Mouse (Mus musculus) testis, adult 2 months (tissue): Measurements from ENCODE around the gene Dst.

Source experiments
- CTCF ChIP-seq: fragments of 200-500 bp; IDR thresholded peaks from 2 replicates; pipeline ENCODE4 v1.5.1; 2012; ENCODE audit warnings: low read depth, mild to moderate bottlenecking, inconsistent platforms, low read length, moderate library complexity; ENCODE audit not compliant: control insufficient read depth, insufficient read depth, insufficient replicate concordance
- POLR2A ChIP-seq: fragments of 200-500 bp; IDR thresholded peaks from 2 replicates; pipeline ENCODE4 v1.6.1; 2012; ENCODE audit warnings: low read depth, mild to moderate bottlenecking, inconsistent platforms, low read length, moderate library complexity; ENCODE audit not compliant: control insufficient read depth

DNA sequence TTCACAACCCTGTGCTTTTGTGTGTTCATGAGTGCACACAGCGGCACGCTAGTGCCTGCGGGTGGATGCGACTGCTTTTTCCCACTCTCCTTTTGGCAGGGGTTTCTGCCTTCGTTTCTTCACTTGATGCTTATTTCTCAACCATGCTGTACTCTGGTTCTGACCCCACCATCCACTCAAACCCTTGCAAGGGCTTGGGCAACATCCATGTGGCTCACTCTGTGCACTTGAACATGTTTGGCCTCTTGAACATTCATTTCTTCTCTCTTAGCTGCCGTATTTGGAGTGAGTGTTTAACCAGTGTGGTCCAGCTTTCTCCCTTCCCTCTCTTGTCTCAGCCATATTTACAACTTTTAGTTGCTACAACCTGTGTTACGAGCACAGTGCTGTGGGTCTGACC is 236.8 kb downstream of the Dst start:
- TF ChIP-seq POLR2A, result no peak
- TF ChIP-seq CTCF, result no peak
